Mouse (Mus musculus) mouse trophoblast stem cell (cell line): ENCODE data around the gene Tmem190.
"Not testable (repeated sequence)": the region's sequence is repeated elsewhere in the genome, so short reads cannot be mapped to it uniquely, and the experiment has no call there.

Source experiments
- in situ Hi-C, 2 experiments: fragments of 300-500 bp; cut with MseI, MboI; formaldehyde crosslinking; loops; 2 replicates in 1 of 2; 3 replicates in 1 of 2; pipeline ENCODE4 v1.15.1; 2025

Tmem190 gene

DNA sequence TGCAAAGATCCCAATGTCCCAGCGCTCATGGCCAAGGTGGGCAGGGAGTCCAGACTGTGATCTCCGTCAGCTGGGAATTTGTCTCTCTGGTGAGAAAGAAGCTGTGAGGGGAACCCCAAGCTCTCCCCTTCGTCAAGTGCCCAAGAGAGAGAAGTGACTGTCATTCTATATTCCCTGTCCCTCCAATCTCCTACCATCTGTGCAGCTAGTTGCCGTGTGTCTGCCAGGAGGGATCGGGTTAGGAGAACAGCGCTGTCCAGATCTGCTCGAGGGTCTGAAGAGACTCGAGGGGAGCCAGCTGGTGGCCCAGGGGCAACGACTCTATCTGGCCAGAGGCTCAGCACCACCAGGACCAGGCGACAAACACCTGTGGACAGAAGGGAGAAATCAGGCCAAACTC is 6.6 kb upstream of the Tmem190 start:
- in situ Hi-C loops, result no loop called here

DNA sequence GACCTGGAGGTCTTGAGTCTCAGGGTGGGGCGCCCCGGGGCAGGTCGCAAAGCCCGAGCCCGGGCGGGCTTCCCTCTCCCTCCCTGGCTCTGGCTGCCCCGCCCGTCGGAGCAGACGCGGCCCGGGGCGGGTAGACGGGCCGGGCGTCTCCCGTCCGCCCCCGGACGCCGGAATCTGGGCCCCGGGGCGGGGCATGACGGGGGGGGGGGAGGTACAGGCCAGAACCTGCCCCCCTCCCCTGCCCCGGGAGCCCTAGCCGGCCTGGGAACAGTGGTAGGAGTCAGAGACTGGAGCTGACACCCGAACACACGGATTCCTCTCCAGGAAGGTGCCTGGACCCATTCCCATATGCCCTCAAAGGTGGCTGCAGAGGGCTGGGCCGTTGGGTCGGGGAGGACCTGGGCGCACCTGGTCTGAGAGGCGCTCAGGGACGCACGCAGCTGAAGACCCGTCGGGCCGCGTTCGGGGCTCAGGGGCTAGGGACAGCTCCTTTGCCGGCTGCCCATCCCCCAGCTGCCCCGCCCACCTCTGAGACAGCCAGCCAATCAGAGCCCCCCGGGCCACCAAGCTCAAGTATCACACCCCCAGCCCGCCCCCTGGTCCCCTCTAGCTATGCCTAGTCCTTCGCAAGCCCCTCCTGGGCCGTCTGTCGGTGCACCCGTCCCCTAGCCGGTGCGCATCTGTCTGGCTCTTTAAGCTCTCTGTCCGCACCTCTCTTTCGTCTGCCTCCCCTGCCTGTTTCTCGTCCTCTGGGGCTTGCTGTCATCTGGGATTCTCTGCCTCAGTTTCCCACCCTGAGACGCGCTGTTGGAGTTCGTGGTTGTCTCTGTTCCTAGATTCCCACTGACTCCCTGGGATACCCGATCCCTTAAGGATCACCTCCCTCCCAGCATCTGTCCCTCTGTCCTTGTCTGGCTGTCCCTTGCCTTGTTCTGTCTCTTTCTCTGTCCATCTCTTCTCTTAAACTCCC is 5.6 kb upstream of the Tmem190 start:
- in situ Hi-C loops, result no loop called here

DNA sequence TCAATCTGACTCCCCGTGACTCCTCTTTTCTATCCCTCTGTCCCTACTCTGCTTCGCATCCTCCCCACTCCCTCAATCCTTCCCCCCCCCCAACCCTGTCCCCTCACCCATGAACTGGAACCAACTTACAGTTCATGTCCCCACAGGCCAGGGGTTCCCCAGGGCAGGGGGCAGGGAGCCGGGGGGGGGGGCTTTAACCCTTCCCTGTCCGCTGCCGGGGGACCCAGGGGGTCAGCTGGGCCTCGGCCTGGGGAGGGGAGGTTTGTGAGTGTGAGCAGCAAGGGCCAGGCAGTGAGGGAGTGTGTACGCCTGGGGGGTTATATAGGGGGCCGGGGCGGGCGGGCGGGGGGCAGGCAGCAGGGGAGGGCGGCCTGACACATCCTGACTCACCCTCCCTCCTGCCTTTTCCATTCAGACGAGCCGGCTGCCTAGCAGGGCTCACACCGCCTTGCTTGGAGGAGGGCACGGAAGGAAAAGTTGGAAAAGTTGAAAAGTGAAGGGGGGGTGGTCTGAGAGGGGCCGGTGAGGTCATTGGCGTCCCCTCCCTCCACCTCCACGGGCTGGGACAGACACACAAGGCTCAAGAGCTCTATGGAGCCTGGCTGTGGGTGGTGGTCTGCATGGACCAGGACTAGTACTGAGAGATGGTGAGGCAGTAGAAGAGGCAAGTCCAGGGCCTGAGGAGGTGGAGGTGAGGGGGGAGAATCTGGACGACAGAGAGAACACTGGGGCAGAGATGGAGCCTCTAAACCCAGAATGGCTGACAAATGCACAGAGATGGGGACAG is 4.7 kb upstream of the Tmem190 start:
- in situ Hi-C loops, result no loop called here

DNA sequence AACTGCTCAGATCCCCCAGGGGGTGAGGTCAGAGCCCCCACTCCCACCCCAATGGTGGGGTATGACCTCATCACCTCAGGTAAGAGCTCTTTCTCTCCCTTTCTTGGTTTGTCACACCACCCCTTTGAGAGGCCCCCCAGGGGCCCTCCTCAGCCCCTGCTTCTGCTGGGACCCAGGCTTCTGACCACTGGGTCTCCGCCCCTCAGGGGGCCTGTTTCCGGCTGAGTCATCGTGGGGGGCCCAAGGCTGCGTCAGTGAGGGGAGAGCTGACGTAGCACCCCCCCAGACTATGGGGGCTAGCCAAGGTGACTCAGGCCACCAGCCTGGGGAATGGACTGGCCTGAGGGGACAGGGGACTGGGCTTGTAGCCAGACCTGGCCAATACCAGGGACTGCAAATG is 2.8 kb upstream of the Tmem190 start:
- in situ Hi-C loops, result no loop called here

DNA sequence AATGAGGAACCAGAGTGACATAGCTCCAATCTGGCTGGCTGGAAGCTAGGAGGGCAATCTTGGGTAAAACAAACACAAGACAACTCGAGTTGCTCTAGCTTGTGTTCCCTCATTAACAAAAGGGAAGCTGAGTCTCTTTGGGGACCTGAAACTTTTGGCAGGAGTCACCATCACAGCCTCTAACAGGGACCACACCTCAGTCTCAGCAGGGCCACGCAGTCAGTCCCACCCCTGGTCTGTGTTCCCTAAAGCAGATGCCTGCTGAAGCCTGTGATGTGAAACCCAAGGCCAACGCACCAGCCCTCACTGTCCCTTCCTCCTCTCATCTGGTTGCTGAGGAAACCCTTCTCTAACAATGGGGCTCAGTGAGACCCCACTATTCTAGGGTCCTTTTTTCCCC is 607 bp upstream of the Tmem190 start:
- in situ Hi-C loops, result no loop called here

DNA sequence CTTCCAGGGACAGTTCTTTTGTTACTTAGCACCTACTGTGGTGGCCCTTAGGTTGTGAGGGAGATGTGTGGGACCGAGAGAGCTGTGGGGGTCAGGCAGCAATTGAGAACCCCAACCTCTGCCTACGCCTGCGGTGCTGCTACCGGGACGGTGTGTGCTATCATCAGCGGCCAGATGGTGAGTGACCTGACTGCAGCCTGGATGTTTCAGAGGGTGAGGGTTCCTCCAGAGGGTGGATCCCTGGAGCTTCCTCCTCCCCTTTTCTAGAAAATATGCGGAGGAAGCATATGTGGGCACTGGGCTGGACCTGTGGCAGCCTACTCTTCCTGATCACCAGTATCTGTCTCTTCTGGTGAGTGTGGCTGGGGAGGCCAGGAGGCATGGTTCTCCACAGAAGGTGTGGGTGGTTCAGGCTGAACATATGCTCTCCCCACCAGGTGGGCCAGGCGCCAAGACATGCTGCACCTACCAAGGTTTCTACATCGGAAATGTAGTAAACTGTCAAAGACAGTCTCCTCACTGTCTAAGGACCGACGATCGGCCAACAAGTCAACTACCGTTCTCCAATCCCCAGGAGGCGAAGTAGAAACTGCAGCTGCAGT is 1.0 kb downstream of the Tmem190 start:
- in situ Hi-C loops, result no loop called here

DNA sequence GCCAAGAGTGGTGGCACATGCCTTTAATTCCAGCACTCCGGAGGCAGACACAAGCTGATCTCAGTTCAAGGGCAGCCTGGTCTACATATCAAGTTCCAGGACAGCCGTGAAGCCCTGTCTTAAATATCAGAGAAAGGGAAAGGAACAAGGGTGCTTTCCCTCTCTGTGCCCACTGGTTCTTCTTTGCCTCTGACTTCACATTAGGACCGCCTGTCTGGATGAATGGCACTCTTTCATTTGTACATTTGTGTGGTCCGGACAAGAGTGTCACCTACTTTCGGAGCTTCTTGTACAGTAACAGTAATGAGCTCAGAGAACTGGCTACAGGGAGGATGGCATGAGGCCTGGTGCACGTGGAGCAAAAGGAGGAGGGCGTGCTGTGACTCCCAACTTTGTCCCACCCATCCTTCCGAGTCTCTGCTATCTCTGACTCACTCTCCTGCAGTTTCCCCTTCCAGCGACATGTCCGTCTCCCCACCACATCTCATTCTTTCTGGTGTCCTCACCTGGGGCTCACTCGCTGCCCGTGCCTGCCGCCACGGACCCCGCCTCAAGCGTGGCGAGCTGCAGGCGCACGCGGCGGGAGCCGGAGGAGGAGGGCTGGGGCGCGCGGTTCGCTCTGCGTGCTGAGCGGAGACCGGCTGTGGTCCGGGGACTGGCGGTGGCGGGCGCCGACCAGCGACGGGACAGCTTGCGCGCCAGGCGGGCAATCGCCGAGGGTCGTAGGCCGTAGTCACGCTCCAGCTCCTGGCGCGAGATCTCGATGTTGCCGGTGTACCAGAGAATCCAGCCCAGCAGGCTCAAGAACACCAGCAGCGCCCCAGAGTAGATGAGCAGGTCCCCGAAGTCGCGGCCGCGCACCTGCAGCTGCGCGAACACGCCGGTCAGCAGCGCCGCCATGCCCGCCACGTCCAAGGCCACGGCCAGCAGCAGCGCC is 6.0 kb downstream of the Tmem190 start:
- in situ Hi-C loops, result no loop called here

DNA sequence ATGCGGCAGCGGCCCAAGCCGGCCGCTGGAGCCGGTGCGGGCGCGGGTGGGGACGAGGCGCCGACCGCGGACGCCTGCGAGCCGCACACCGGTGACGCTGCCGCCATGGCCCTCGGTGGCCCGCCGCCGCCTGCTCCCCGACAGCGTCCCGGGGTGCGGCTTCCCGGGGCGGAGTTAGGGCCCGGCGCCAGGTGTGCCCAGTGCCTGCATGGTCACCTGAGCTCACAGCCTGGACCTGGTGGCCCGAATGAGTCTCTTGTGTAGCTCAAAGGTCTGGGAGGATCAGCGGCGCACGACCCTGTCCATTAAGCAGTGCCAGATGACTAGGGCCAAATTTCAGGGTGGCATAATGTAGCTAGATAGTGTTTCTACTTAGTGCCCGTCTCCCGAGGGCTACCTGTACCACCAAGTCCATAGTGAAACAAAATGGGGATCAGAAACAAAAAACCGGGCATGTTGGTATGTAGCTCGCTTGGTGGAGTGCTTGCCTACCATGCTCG is 6.7 kb downstream of the Tmem190 start, which contains the start of gene Tmem238:
TSS of gene Tmem238 (minus strand) at position 221 of the 500 bp plus-strand sequence.
- in situ Hi-C loops, result no loop called here

DNA sequence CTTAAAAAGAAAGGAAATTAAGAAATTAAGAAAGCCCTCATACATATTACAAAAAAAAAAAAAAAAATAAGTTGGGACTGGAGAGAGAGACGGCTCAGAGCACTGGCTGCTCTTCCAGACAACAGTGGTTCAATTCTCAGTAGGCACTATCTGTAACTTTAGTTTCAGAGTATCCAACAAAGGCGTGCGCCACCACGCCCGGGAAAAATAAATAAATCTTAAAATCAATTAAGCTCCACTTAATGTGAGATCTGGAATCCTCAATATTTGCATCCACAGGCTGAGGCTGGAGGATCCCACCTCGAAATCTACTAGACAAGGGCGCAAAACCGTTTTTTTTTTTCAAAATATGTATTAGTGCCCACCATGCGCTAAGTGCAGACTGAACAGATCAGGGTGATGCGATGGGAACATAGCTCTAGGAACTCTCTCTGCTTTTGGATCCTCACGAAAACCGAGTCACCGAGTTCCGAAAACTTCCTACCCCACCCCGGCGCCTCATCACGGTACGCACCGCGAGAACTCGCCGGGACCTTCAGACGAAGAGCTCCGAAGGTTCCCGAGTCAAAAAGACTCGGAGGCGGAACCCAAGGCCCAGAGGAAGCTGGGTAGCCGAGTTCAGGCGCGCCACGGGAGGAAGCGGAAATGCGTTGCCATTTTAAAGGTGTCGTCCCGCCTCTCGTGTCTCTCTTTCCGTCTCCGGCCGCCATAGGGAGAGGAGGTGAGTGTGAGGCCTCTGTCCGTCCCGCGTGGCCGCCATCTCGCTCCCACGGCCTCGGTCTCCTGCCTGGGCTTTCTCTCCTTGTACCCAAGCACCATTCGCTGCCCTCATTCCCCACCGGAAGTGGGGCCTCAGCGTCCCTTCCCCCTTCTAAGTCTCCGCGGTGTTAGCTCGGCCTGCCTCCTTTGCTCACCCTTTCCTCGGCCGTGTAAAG is 9.8 kb downstream of the Tmem190 start, which contains the start of gene Rpl28:
TSS of gene Rpl28 (plus strand) at position 597 of the 935 bp plus-strand sequence.
- in situ Hi-C loops, result no loop called here

DNA sequence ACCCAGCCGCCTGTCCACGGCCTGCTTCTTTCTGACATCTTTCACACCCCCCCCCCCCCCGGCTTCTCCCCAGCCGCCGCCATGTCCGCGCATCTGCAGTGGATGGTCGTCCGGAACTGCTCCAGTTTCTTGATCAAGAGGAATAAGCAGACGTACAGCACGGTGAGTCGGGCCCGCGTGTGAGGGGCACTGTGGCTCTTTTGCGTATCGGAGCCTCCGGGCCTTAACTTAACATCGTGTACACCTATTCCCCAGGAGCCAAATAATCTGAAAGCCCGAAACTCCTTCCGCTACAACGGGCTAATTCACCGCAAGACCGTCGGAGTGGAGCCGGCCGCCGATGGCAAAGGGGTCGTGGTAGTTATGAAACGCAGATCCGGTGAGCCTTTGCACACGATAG is 10.5 kb downstream of the Tmem190 start:
- in situ Hi-C loops, result not testable (repeated sequence)

DNA sequence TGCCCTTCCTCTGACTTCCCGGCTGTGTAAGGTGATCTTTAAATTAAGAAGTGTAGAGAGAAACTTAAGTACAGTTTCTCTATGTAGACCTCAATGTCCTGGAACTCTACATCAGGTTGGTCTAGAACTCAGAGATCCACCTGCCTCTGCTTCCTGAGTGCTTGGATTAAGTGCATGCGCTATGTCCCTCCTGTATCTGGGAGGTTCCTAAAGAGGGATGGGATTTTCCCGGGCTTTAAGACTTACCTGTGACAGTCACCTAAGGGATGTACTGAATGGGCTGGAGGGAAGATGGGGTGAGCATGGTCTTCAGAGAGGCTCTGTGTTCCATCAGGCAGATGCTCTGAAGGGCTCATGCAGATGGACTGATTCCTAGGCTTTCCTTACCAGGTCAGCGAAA is 10.9 kb downstream of the Tmem190 start:
- in situ Hi-C loops, result no loop called here

DNA sequence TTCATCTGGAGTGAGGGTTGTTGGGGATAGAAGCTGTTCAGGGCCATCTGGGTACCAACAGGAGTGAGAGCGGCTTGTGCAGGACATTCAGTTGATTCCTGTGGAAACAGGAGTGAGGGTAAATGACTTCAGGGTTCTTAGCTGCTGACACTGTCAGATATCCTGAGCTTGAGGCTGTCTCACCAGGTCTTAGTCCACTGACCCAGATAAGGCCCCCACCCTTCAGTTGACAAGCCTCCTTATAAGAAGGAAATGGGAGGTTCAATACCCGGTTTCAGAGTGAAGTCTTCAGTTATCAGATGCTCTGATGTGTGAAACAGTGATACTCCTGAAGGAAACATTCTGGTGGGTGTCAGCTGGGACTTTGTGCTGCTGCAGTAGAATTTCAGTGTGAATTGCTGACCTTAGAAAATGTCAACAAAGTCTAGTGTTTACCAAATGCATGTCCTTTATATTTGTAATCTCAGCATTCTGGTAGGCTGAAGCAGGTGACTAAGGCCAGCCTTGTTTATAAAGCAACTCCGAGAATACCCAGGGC is 12.0 kb downstream of the Tmem190 start:
- in situ Hi-C loops, result no loop called here

DNA sequence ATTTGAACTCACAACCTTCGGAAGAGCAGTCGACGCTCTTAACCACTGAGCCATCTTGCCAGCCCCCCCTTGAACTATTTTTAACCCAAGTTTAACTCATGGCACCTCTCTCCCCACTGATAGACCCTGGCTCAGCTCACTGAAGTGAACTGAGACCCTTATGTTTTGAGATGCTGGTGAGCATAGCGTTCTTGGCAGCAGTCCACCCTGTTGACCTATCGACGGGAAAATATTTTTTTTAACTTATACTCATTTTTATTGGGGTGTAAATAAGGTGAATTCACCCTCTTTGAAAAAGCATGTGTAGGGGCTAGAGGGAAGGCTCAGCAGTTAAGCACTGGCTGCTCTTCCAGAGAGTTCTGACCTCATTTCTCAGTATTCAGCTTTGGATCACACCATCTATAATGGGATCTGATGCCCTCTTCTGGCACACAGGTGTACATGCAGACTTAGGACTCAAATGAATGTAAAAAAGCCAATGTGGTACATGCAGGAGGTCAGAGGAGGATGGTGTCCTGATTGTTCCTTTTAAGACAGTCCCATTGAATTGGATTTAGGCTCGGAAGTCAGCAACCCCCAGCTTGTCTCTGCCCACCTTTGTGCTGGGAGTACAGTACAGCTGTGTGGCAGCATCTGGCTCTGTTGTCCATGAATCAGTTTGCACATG is 13.2 kb downstream of the Tmem190 start:
- in situ Hi-C loops, result no loop called here

DNA sequence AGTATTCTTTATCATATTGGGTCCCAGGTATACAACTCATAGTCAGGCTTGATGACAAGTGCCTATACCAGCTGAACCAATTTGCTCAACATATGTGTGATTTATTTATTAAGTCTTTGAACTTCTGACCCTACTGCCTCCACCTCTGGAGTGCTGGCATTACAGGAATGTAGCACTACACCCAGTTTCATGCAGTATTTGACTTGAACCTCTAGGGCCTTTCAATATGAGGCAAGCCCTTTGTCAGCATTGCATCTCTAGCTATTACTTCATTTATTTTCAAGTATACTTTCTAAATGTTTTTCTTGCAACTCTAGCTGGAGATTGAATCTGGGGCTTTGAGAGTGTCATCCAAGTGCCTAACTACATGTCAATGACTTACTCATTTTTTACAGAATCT is 19.5 kb downstream of the Tmem190 start:
- in situ Hi-C loops, result loop anchor here in 1 of 2 experiments (10.0 kb wide), 1 partner anchor 63 kb away; no protein-coding TSS in a partner anchor

DNA sequence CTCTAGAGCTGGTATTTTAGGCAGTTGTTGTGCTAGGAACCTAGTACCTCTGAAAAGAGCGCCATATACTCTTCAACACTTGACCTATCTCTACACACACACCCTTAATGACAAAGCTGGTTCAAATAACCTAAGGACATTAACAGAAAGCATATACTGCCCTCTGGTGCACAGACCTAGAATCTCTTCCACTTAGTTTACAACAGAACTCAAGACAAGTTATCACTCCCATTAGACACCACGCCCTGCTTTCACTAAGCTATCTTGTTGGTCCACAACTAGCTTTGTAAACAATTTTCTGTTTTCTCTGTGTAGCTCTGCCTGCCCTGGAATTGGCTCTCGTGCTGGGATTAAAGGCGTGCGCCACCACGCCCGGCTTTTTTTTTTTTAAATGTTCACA is 24.0 kb downstream of the Tmem190 start:
- in situ Hi-C loops, result loop anchor here in 1 of 2 experiments (10.0 kb wide), 1 partner anchor 58 kb away; no protein-coding TSS in a partner anchor

DNA sequence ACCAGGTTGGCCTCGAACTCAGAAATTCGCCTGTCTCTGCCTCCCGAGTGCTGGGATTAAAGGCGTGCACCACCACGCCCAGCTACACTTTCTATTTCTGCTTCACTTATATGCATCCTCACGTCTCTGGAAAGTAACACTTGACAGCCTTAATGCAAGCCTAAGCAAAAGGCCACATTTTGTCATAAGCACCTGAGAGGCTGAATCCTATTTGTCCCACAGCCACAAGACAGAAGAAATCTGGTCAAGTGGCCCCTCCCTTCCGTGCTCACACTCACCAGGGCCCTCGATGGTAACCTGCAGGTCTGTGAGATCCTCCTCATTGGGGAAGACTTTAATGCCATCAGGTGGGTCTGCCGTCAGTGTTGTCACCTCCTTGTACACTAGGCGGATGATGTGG is 28.4 kb downstream of the Tmem190 start:
- in situ Hi-C loops, result not testable (repeated sequence)

DNA sequence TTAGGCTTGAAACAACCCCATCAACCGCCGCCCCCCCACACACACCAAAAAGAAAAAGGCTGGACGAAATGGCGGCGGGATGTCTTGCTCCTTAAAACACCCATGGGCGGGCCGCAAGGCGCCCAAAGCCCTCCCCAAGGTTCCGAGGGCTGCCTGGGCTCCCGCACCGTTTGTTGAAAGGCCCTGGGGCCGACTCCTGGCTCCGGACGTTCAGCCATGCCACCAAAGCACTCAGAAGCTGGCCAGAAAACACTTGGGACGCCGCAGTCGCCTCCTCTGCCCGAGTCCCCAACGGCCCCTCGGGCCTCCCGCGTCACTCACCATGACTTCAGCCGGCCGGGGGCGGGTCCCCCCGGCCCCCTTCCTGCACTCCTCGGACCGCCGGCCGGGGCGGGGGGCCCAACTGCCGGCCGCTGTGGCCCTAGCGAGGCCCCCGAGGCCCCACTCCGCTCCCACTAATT is 29.1 kb downstream of the Tmem190 start:
- in situ Hi-C loops, result no loop called here

DNA sequence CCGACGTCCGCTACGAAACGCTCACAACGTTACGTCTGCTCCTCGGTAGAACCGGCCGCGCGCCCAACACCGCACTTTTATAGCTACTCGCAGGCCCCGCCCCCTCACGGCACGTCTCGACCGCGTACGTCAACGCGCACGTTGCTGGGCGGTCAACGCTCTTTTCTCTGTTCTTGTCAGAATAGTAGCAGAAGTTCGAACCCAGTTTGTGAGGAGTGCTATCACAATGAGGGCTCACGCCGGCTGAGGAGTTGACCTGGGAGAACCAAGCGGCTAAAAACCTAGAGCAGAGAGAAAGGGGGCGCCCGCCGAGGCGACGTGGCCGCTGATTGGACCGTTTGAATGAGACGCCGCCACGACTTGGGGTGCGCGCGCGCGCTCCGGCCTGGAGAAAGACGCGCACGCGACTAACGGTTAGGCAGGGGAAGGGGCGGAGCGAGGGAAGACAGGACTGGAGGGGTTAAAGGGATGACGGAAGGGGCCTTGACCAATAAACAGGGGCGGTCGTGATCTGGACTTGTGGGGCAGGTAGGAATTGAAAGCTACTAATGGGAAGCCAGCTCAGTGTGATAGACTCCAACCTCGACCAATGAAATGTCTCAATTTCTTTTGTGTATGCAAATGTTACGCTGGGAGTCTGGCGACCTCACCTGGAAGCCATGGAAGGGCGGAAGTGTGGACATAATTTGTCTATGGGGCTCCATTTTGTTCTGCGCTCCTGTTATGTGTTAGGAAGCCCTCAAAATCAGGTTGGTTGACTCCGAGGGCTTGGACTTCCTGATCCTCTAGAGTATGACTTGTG is 29.8 kb downstream of the Tmem190 start, which contains the start of gene Ube2s:
TSS of gene Ube2s (minus strand) at position 288 of the 802 bp plus-strand sequence.
- in situ Hi-C loops, result no loop called here
